Mouse (Mus musculus): ENCODE measurements around the gene Ext2.

GRCm38 (mm10) chr2:93849505-93850089, 27.2 kb upstream of the Ext2 start, which contains the start of gene Accs:
- TF ChIP-seq CTCF (IDR thresholded peaks at IDR 0.05; ENCODE audit: control insufficient read depth, insufficient read depth, low read length) (peak; percentile 36; the same call in 1 of the 2 replicates), POLR2A (IDR thresholded peaks at IDR 0.05; ENCODE audit: borderline replicate concordance, control insufficient read depth, low read depth, low read length) (no peak)

Data from bone marrow, adult 2 months (tissue).